Mouse (Mus musculus) brain, embryonic 18.5 days (tissue): ENCODE results near the gene Asb2.

Experiments
- DNase-seq: peaks from one replicate; pipeline ENCODE4 v3.0.0-alpha.2; 2012; ENCODE audit warnings: low read depth, low spot score

The Asb2 gene

GRCm38 (mm10) chr12:103361539-103362307, 5.9 kb upstream of the Asb2 start:
- DNase-seq, result no peak

GRCm38 (mm10) chr12:103360812-103361211, 5.0 kb upstream of the Asb2 start:
- no peak for DNase-seq

- no peak for DNase-seq
Measured at GRCm38 (mm10) chr12:103358951-103359801, 3.4 kb upstream of the Asb2 start.

- DNase-seq, result no peak
Measured at GRCm38 (mm10) chr12:103358216-103358615, 2.4 kb upstream of the Asb2 start.

- DNase-seq, result no peak
Measured at GRCm38 (mm10) chr12:103356415-103356748, 581 bp upstream of the Asb2 start.

GRCm38 (mm10) chr12:103353538-103353937, 2.3 kb downstream of the Asb2 start:
- DNase-seq, result no peak

- DNase-seq, result no peak
Measured at GRCm38 (mm10) chr12:103352735-103353134, 3.1 kb downstream of the Asb2 start.

GRCm38 (mm10) chr12:103348506-103348905, 7.3 kb downstream of the Asb2 start:
- peak; percentile 36 for DNase-seq

- no peak for DNase-seq
Measured at GRCm38 (mm10) chr12:103347406-103347805, 8.4 kb downstream of the Asb2 start.

GRCm38 (mm10) chr12:103346945-103347344, 8.9 kb downstream of the Asb2 start:
- no peak for DNase-seq

GRCm38 (mm10) chr12:103344934-103345333, 10.9 kb downstream of the Asb2 start:
- DNase-seq, result no peak

GRCm38 (mm10) chr12:103343456-103343855, 12.3 kb downstream of the Asb2 start:
- no peak for DNase-seq

GRCm38 (mm10) chr12:103341212-103341611, 14.6 kb downstream of the Asb2 start:
- no peak for DNase-seq

- DNase-seq, result no peak
Measured at GRCm38 (mm10) chr12:103338162-103338798, 17.5 kb downstream of the Asb2 start.

- DNase-seq, result no peak
Measured at GRCm38 (mm10) chr12:103336766-103337165, 19.0 kb downstream of the Asb2 start.

- DNase-seq, result no peak
Measured at GRCm38 (mm10) chr12:103333426-103333825, 22.4 kb downstream of the Asb2 start.

- no peak for DNase-seq
Measured at GRCm38 (mm10) chr12:103332879-103333278, 22.9 kb downstream of the Asb2 start.

- no peak for DNase-seq
Measured at GRCm38 (mm10) chr12:103331491-103331890, 24.3 kb downstream of the Asb2 start.

GRCm38 (mm10) chr12:103328448-103329191, 27.2 kb downstream of the Asb2 start:
- no peak for DNase-seq

GRCm38 (mm10) chr12:103327107-103327506, 28.7 kb downstream of the Asb2 start:
- no peak for DNase-seq

GRCm38 (mm10) chr12:103326569-103326968, 29.2 kb downstream of the Asb2 start:
- DNase-seq, result no peak
